Mouse (Mus musculus) large intestine, adult 2 months (tissue): ENCODE measurements around the gene Mrap2. TPM values are rescaled to one million over a fixed set of nuclear protein-coding genes. Genes with fewer than 3 reads are reported as not detected.

Experiments used
- DNase-seq: peaks from one replicate; pipeline ENCODE4 v3.0.0-alpha.2; 2012; ENCODE audit warnings: low read depth, low spot score
- WGBS: fragments of 180-500 bp; shearing (Covaris S2); methylation state at CpG from one replicate; pipeline ENCODE4 v1.1.7; 2018; 5-methylcytosine and 5-hydroxymethylcytosine counted together
- polyA plus RNA-seq: library from polyadenylated mRNA; depleted of rRNA; stranded (reverse); fragments of >200 nt; gene quantifications from 2 replicates; pipeline ENCODE4 v1.2.3, GENCODE M21; 2012; rRNA removed

The Mrap2 gene
- polyA plus RNA-seq, 1 experiment, result 0.12 TPM

GRCm38 (mm10) chr9:87170891-87171290 lies 26.8 kb downstream of the Mrap2 start:
- WGBS, result 80% methylated on average over 3 of the region's 3 CpGs
- DNase-seq, result no peak

GRCm38 (mm10) chr9:87171517-87171916 lies 27.4 kb downstream of the Mrap2 start:
- no peak for DNase-seq
- WGBS, result 62% methylated on average over 3 of the region's 3 CpGs

GRCm38 (mm10) chr9:87178534-87178933 lies 34.4 kb downstream of the Mrap2 start:
- DNase-seq, result no peak
- WGBS, result 39% methylated on average over 7 of the region's 7 CpGs

GRCm38 (mm10) chr9:87182231-87182630 lies 38.1 kb downstream of the Mrap2 start:
- DNase-seq, result no peak
- 81% methylated on average over 10 of the region's 10 CpGs for WGBS

GRCm38 (mm10) chr9:87187336-87187735 lies 43.2 kb downstream of the Mrap2 start:
- WGBS, result 86% methylated on average over 4 of the region's 4 CpGs
- DNase-seq, result no peak

- 92% methylated on average over 1 of the region's 1 CpGs for WGBS
- no peak for DNase-seq
Observed at GRCm38 (mm10) chr9:87193721-87194120, 49.6 kb downstream of the Mrap2 start.

- no peak for DNase-seq
- 84% methylated on average over 3 of the region's 3 CpGs for WGBS
Observed at GRCm38 (mm10) chr9:87197277-87197676, 53.2 kb downstream of the Mrap2 start.

- WGBS, result 82% methylated on average over 6 of the region's 6 CpGs
- DNase-seq, result no peak
Observed at GRCm38 (mm10) chr9:87198036-87198435, 53.9 kb downstream of the Mrap2 start.

- no peak for DNase-seq
- 92% methylated on average over 5 of the region's 5 CpGs for WGBS
Observed at GRCm38 (mm10) chr9:87200426-87200825, 56.3 kb downstream of the Mrap2 start.

- 92% methylated on average over 4 of the region's 4 CpGs for WGBS
- DNase-seq, result no peak
Observed at GRCm38 (mm10) chr9:87200919-87201318, 56.8 kb downstream of the Mrap2 start.

- no peak for DNase-seq
- 89% methylated on average over 6 of the region's 6 CpGs for WGBS
Observed at GRCm38 (mm10) chr9:87202431-87202830, 58.3 kb downstream of the Mrap2 start.

GRCm38 (mm10) chr9:87210830-87211339 lies 66.8 kb downstream of the Mrap2 start:
- DNase-seq, result no peak
- WGBS, result 84% methylated on average over 9 of the region's 9 CpGs

- DNase-seq, result no peak
- WGBS, result 87% methylated on average over 4 of the region's 4 CpGs
Observed at GRCm38 (mm10) chr9:87213204-87213603, 69.1 kb downstream of the Mrap2 start.

Other genes starting within 250 kb of the Mrap2 start
- gene Ripply2, start 128.8 kb upstream of the Mrap2 start, polyA plus RNA-seq, result not detected in 2 replicates
- gene Cyb5r4, start 122.3 kb upstream of the Mrap2 start, polyA plus RNA-seq, result 17.5 and 17.7 TPM in 2 replicates
- gene Cep162, start 111.2 kb downstream of the Mrap2 start, polyA plus RNA-seq, result 0.73 and 1.6 TPM in 2 replicates